Mouse (Mus musculus) ES-E14 (cell line): Measurements from ENCODE around the gene Gjd2.

Experiments
- CHD2 ChIP-seq: IDR thresholded peaks from 2 replicates; pipeline ENCODE4 v1.6.1; 2014; ENCODE audit warnings: mild to moderate bottlenecking, low read depth, low read length, inconsistent platforms
- HCFC1 ChIP-seq: IDR thresholded peaks from 2 replicates; pipeline ENCODE4 v1.6.1; 2012; ENCODE audit warnings: low read length, inconsistent platforms, borderline replicate concordance; ENCODE audit not compliant: insufficient read depth

GRCm38 (mm10) chr2:114050150-114050549, 36.7 kb upstream of the Gjd2 start:
- TF ChIP-seq HCFC1 (no peak), CHD2 (no peak)
